Mouse (Mus musculus) embryonic facial prominence, embryonic 12.5 days (tissue): ENCODE results near the gene Tmem205. TPM values are rescaled to one million over a fixed set of nuclear protein-coding genes. Genes with fewer than 3 reads are reported as not detected.
A peak's percentile ranks its signal among the peaks of the same experiment; 100 is the strongest.

Source experiments
- ATAC-seq: fragments of 200-750 bp; cut with Nextera tagmentation; 2 replicates; pipeline ENCODE4 v1.8.0; 2017; ENCODE audit not compliant: insufficient number of reproducible peaks, insufficient read depth, low FRiP score, low TSS enrichment
- H3K27ac ChIP-seq: fragments of 300-500 bp; sonication (generic); 2 replicates; pipeline ENCODE4 v1.5.1; 2016; ENCODE audit warnings: mild to moderate bottlenecking
- H3K27me3 ChIP-seq: fragments of 300-500 bp; sonication (generic); 2 replicates; pipeline ENCODE4 v1.6.1; 2016; ENCODE audit warnings: mild to moderate bottlenecking, moderate library complexity
- H3K36me3 ChIP-seq: fragments of 300-500 bp; sonication (generic); 2 replicates; pipeline ENCODE4 v1.6.1; 2016; ENCODE audit warnings: mild to moderate bottlenecking
- H3K4me1 ChIP-seq: fragments of 300-500 bp; sonication (generic); 2 replicates; pipeline ENCODE4 v1.6.1; 2016
- H3K4me2 ChIP-seq: fragments of 300-500 bp; sonication (generic); replicated peaks from 2 replicates; pipeline ENCODE4 v1.6.1; 2016; ENCODE audit warnings: mild to moderate bottlenecking, moderate library complexity
- H3K4me3 ChIP-seq: fragments of 300-500 bp; sonication (generic); 2 replicates; pipeline ENCODE4 v1.5.1; 2016; ENCODE audit warnings: mild to moderate bottlenecking
- H3K9ac ChIP-seq: fragments of 300-500 bp; sonication (generic); 2 replicates; pipeline ENCODE4 v1.6.1; 2016; ENCODE audit warnings: mild to moderate bottlenecking, moderate library complexity
- H3K9me3 ChIP-seq: fragments of 300-500 bp; sonication (generic); 2 replicates; pipeline ENCODE4 v1.6.1; 2016; ENCODE audit warnings: mild to moderate bottlenecking, moderate library complexity
- WGBS: fragments of 180-500 bp; shearing (Covaris S2); methylation state at CpG from one replicate; pipeline ENCODE4 v1.1.7; 2016; 5-methylcytosine and 5-hydroxymethylcytosine counted together
- polyA plus RNA-seq: library from polyadenylated mRNA; unstranded; fragments of >200 nt; fragmentation: Nextera tagmentation; extraction: Ambion mirVana; gene quantifications from 2 replicates; pipeline ENCODE4 v1.2.1, GENCODE M21; 2016

Gene Tmem205
- polyA plus RNA-seq, 1 experiment from 2014 or later, result 40.5 TPM

DNA sequence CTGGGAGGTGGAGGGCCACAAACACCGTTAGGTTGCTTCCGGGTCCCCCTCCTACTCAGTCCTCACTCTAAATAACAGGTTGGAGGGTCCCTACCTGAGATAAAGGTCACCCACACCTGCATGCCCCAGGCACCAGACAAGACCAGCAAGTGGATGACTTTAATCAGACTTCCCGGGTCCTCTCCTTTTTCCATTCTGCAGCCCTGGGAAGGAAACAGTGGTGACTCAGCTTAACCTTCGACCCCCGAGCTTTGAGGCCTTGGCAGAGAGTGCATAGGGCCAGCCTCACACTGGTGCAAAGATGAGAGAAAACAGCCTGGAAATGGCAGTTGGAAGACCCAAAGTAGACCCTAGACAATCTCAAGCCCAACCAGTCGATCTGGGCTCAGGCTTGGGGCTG, 1.2 kb downstream of the Tmem205 start:
- Histone ChIP-seq H3K9ac (peak overlapping the region; percentile 55; the same call in 1 of the 2 replicates), H3K4me2 (peak overlapping the region; percentile 60), H3K9me3 (no peaks in the 10 kb centered on the region), H3K36me3 (peaks cover 5% of the 10 kb centered on the region; the same call in 1 of the 2 replicates), H3K4me3 (peak overlapping the region; percentile 53; the same call in 1 of the 2 replicates), H3K27ac (no peak overlapping the region), H3K4me1 (peaks cover 13% of the 10 kb centered on the region), H3K27me3 (no peaks in the 10 kb centered on the region)
- no peak for ATAC-seq
- 75% methylated on average over 6 of the region's 6 CpGs for WGBS

- WGBS, result 95% methylated on average over 1 of the region's 1 CpGs
Observed at GRCm38 (mm10) chr9:21925506-21925905, 1.9 kb downstream of the Tmem205 start.

DNA sequence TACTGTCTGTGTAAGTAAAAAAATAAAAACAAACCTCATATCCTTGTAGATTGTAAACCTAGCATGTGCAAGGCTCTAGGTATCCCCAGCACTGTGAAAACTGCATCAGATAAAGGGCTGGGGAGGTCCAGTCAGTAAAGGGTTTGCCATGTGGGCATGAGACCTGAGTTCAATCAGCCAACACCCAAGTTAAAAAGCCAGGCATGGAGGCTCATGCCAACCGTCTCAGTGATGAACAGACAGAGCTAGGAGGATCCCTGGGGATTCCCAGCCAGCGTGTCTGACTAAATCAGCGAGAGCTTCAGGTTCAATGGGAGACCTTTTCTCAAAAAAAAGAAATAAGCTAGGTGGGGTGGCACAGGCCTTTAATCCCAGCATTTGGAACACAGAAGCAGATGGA, 2.3 kb downstream of the Tmem205 start:
- no peak overlapping the region for H3K9ac ChIP-seq
- no peak for ATAC-seq

More at GRCm38 (mm10) chr9:21925506-21925905, 1.9 kb downstream of the Tmem205 start:
- Histone ChIP-seq H3K4me1 (peaks cover 13% of the 10 kb centered on the region), H3K27ac (no peak overlapping the region), H3K27me3 (no peaks in the 10 kb centered on the region), H3K9ac (no peak overlapping the region), H3K9me3 (no peaks in the 10 kb centered on the region), H3K4me3 (no peak overlapping the region), H3K4me2 (no peak overlapping the region), H3K36me3 (peaks cover 5% of the 10 kb centered on the region; the same call in 1 of the 2 replicates)
- ATAC-seq, result no peak

DNA sequence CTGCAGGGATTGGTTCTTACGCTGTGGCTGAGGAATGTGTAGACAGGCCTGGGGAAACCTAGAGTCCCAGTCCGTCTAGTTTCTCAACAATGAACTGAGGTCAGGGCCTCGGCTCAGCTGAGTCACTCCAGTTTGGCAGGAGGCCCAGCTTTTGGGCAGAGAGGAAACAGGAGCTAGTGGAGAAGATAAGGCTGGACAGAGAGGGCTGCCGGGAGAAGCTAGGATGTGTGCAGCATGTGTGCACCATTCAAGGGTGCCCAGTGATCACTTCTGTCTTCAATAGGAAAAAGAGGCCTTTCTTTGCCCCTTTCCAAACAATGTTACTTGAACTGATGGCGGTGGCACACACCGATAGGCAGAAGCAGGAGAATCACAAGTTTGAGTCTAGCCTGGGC, 3.3 kb downstream of the Tmem205 start:
- H3K9ac ChIP-seq, result no peak overlapping the region
- H3K27me3 ChIP-seq, result no peaks in the 10 kb centered on the region
- 72% methylated on average over 6 of the region's 6 CpGs for WGBS
- no peaks in the 10 kb centered on the region for H3K9me3 ChIP-seq
- no peak overlapping the region for H3K4me2 ChIP-seq
- H3K4me1 ChIP-seq, result peaks cover 13% of the 10 kb centered on the region
- no peak overlapping the region for H3K4me3 ChIP-seq
- no peak for ATAC-seq
- peak overlapping the region; percentile 0; the same call in 1 of the 2 replicates for H3K27ac ChIP-seq
- peaks cover 5% of the 10 kb centered on the region; the same call in 1 of the 2 replicates for H3K36me3 ChIP-seq

More for the DNA sequence above, 2.3 kb downstream of the Tmem205 start:
- Histone ChIP-seq H3K4me3 (no peak overlapping the region), H3K27me3 (no peaks in the 10 kb centered on the region), H3K36me3 (peaks cover 5% of the 10 kb centered on the region; the same call in 1 of the 2 replicates), H3K4me2 (no peak overlapping the region), H3K27ac (no peak overlapping the region), H3K9me3 (no peaks in the 10 kb centered on the region), H3K4me1 (peaks cover 13% of the 10 kb centered on the region)
- WGBS, result 89% methylated on average over 3 of the region's 3 CpGs

DNA sequence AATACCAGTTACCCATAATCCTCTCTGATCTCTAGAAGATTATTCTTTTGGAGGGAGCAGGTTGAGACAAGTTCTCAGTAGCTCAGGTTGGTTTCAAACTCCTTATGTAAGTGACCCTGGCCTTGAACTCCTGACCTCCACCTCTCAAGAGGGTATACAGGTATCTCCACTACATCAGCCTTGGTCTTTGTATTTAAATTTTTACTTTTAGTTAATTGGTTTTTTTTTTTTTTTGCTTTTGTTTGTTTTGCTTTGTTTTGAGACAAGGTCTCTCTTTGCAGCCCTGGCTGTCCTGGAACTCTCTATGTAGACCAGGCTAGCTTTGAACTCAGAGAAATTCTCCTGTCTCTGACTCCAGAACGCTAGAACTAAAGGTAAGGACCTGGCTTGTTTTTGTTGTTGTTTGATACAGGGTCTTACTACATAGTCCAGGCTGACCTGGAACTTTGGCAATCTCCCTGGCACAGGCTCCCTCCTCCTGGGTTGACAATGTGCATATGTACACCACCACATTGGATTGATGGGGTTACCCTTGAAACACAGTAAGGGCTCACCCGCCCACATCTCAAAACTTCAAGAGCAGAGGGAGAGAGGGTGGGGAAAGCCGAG, 3.8 kb downstream of the Tmem205 start:
- Histone ChIP-seq H3K4me3 (no peak overlapping the region), H3K4me1 (peaks cover 13% of the 10 kb centered on the region), H3K27me3 (no peaks in the 10 kb centered on the region), H3K9me3 (no peaks in the 10 kb centered on the region), H3K9ac (no peak overlapping the region), H3K36me3 (peaks cover 5% of the 10 kb centered on the region; the same call in 1 of the 2 replicates), H3K4me2 (no peak overlapping the region), H3K27ac (peak overlapping the region; percentile 0; the same call in 1 of the 2 replicates)
- 78% methylated on average over 3 of the region's 3 CpGs for WGBS
- no peak for ATAC-seq

- 85% methylated on average over 4 of the region's 4 CpGs for WGBS
- no peaks in the 10 kb centered on the region for H3K9me3 ChIP-seq
- H3K4me1 ChIP-seq, result peaks cover 13% of the 10 kb centered on the region
- no peak for ATAC-seq
- peaks cover 3% of the 10 kb centered on the region; the same call in 1 of the 2 replicates for H3K27me3 ChIP-seq
- no peak overlapping the region for H3K4me3 ChIP-seq
- H3K27ac ChIP-seq, result no peak overlapping the region
- no peak overlapping the region for H3K4me2 ChIP-seq
- H3K9ac ChIP-seq, result no peak overlapping the region
- H3K36me3 ChIP-seq, result peaks cover 5% of the 10 kb centered on the region; the same call in 1 of the 2 replicates
Observed at GRCm38 (mm10) chr9:21923036-21923435, 4.3 kb downstream of the Tmem205 start.

DNA sequence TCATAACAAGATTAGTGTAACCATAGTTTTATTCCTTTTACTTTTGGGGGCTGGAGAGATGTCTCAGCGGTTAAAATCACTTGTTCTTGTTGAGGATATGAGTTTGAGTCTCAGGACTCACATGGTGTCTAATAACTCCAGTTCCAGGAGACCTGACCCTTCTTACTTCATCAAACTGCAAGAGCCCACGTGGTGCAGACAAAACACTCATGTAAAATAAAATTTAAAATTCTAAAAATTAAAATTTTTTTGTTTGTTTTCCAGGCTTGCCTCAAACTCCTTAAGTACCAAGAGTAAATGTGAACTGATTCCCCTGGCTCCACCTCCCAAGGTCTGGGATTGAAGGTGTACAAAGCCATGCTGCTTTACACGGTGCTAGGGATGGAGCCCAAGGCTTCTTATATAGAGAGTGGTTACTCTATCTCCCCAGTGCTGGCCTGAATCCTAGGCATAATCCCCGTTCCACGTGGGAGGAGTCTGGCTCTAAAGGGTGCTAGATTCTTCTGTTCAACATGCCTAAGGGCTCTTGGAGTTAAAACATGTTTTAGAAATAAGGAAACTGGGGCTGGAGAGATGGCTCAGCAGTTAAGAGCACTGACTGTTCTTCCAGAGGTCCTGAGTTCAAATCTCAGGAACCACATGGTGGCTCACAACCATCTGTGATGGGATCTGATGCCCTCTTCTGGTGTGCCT, 8.5 kb downstream of the Tmem205 start:
- WGBS, result 24% methylated on average over 5 of the region's 5 CpGs
- Histone ChIP-seq H3K9me3 (no peaks in the 10 kb centered on the region), H3K4me1 (0 out of 2 replicates have a peak, but pooled peaks cover under 1% of the 10 kb centered on the region), H3K36me3 (peaks cover 5% of the 10 kb centered on the region; the same call in 1 of the 2 replicates), H3K4me3 (peak overlapping the region; percentile 53), H3K27me3 (peaks cover 24% of the 10 kb centered on the region), H3K9ac (no peak overlapping the region), H3K4me2 (peak overlapping the region; percentile 92), H3K27ac (no peak overlapping the region)
- no peak for ATAC-seq

GRCm38 (mm10) chr9:21918035-21918592, 9.2 kb downstream of the Tmem205 start, which contains the start of gene Rab3d:
TSS of gene Rab3d (minus strand) at chr9:21918192.
- peak within 1 kb of the TSS; percentile 92 for H3K4me2 ChIP-seq
- H3K9me3 ChIP-seq, result no peaks in the 10 kb centered on the region
- WGBS, result 1% methylated on average over 32 of the region's 36 CpGs
- no peaks in the 10 kb centered on the region for H3K4me1 ChIP-seq
- H3K27me3 ChIP-seq, result peaks cover 24% of the 10 kb centered on the region
- H3K27ac ChIP-seq, result no peak within 1 kb of the TSS
- H3K36me3 ChIP-seq, result peaks cover 5% of the 10 kb centered on the region; the same call in 1 of the 2 replicates
- H3K4me3 ChIP-seq, result peak within 1 kb of the TSS; percentile 53
- H3K9ac ChIP-seq, result peak within 1 kb of the TSS; percentile 49
- peak; percentile 94 for ATAC-seq

GRCm38 (mm10) chr9:21917493-21918034, 9.8 kb downstream of the Tmem205 start:
- H3K9ac ChIP-seq, result peak overlapping the region; percentile 49
- no peak overlapping the region for H3K27ac ChIP-seq
- H3K27me3 ChIP-seq, result peaks cover 24% of the 10 kb centered on the region
- peak; percentile 44 for ATAC-seq
- H3K4me1 ChIP-seq, result no peaks in the 10 kb centered on the region
- WGBS, result 3% methylated on average over 34 of the region's 35 CpGs
- H3K4me3 ChIP-seq, result peak overlapping the region; percentile 53
- peak overlapping the region; percentile 92 for H3K4me2 ChIP-seq
- H3K9me3 ChIP-seq, result no peaks in the 10 kb centered on the region
- peaks cover 5% of the 10 kb centered on the region; the same call in 1 of the 2 replicates for H3K36me3 ChIP-seq

- ATAC-seq, result no peak
Observed at GRCm38 (mm10) chr9:21916851-21917492, 10.4 kb downstream of the Tmem205 start.

More at GRCm38 (mm10) chr9:21916851-21917492, 10.4 kb downstream of the Tmem205 start:
- 73% methylated on average over 3 of the region's 3 CpGs for WGBS
- H3K9me3 ChIP-seq, result no peaks in the 10 kb centered on the region
- H3K36me3 ChIP-seq, result peaks cover 4% of the 10 kb centered on the region; the same call in 1 of the 2 replicates
- H3K9ac ChIP-seq, result no peak overlapping the region
- no peak overlapping the region for H3K27ac ChIP-seq
- peak overlapping the region; percentile 92 for H3K4me2 ChIP-seq
- H3K4me3 ChIP-seq, result peak overlapping the region; percentile 53
- no peaks in the 10 kb centered on the region for H3K4me1 ChIP-seq
- H3K27me3 ChIP-seq, result peaks cover 24% of the 10 kb centered on the region
